Mouse (Mus musculus): ENCODE measurements around the gene Serpinb9d. TPM values are rescaled to one million over a fixed set of nuclear protein-coding genes. Genes with fewer than 3 reads are reported as not detected.
"Not testable (repeated sequence)": the region's sequence is repeated elsewhere in the genome, so short reads cannot be mapped to it uniquely, and the experiment has no call there.

The Serpinb9d gene
- not detected in 2 replicates for polyA plus RNA-seq (2015; fragmentation: Nextera tagmentation; extraction: Ambion mirVana)

DNA sequence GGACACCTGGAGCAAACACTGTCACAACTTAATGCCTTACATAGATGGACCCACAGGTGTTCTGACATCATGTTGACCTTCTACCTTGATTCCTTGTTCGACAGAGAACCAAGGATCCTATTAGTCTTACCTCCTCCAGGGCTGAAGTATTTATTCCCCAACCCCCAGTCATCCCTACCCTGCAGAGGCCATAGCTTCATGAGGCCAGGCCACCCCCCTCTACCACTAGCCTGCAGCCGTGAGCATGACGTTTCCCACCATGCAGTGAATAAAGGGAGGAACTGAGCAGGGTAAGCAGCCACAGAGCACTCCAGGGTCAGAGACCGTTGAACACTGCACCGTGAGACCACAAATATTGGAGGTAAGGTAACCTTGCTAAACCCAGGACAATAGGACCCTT lies at the start of gene Serpinb9d:
Serpinb9d (plus strand) TSS at position 301 of the 400 bp plus-strand sequence.
- no peak for ATAC-seq (ENCODE audit: insufficient number of reproducible peaks, insufficient read depth, low FRiP score, low TSS enrichment, low read depth)
- Histone ChIP-seq H3K27me3 (no peaks in the 10 kb centered on the region), H3K4me2 (no peak within 1 kb of the TSS), H3K9ac (no peak within 1 kb of the TSS), H3K4me1 (no peaks in the 10 kb centered on the region), H3K4me3 (no peak within 1 kb of the TSS), H3K36me3 (no peaks in the 10 kb centered on the region), H3K27ac (no peak within 1 kb of the TSS), H3K9me3 (no peaks in the 10 kb centered on the region)
- 81% methylated on average over 5 of the region's 5 CpGs for WGBS

DNA sequence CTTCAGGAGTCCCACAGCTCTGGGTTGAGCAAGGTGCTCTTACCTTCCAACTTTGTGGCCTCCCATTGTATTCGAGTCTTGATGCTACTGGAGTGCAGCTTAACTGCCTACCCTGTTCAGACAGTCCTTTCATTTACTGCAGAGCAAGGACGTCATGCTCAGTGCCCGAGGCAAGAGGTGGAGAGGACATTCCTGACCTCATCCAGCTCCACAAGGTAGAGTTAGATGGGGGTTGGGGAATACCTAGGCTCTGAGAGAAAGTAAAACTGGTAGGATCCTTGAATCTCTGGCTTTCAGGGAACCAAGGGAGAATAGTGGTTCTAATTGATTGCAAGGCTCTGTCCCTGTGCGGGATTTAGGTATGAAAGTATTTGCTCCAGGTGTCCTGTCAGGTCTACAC lies 33.1 kb upstream of the Serpinb9d start, which contains the start of gene Serpinb9c:
Serpinb9c (minus strand) TSS at position 101 of the 400 bp plus-strand sequence.
- no peak within 1 kb of the TSS for H3K4me3 ChIP-seq
- H3K27ac ChIP-seq, result no peak within 1 kb of the TSS
- H3K4me1 ChIP-seq, result no peaks in the 10 kb centered on the region
- H3K27me3 ChIP-seq, result no peaks in the 10 kb centered on the region
- H3K36me3 ChIP-seq, result no peaks in the 10 kb centered on the region
- no peak within 1 kb of the TSS for H3K9ac ChIP-seq
- H3K4me2 ChIP-seq, result no peak within 1 kb of the TSS
- no peaks in the 10 kb centered on the region for H3K9me3 ChIP-seq
- ATAC-seq (ENCODE audit: insufficient number of reproducible peaks, insufficient read depth, low FRiP score, low TSS enrichment, low read depth), result no peak
- WGBS, result 62% methylated on average over 4 of the region's 4 CpGs

DNA sequence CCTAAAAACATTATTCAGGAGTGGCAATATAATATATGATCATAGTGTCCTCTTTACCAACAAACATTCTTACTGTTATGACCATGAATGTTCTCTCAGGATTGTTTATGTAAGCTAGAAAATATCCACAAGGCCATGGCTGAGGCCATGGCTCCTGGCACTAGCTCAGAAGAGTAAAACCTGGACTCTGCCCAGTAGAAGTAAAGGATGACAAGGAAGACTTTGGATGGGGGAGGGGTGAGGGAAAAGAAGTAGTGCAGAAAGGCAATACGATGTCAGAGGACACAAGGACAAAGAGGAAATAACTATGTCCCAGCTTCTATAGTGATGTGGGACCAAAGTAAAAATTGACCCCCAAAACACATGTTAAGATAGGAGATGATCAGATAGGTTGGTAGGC lies 2.3 kb upstream of the Serpinb9d start:
- H3K27ac ChIP-seq; H3K36me3 ChIP-seq; ATAC-seq (ENCODE audit: insufficient number of reproducible peaks, insufficient read depth, low FRiP score, low TSS enrichment, low read depth); H3K27me3 ChIP-seq; H3K4me3 ChIP-seq; H3K4me2 ChIP-seq; H3K9ac ChIP-seq; H3K9me3 ChIP-seq; H3K4me1 ChIP-seq: not testable (repeated sequence)
- WGBS, result 86% methylated on average over 1 of the region's 1 CpGs

DNA sequence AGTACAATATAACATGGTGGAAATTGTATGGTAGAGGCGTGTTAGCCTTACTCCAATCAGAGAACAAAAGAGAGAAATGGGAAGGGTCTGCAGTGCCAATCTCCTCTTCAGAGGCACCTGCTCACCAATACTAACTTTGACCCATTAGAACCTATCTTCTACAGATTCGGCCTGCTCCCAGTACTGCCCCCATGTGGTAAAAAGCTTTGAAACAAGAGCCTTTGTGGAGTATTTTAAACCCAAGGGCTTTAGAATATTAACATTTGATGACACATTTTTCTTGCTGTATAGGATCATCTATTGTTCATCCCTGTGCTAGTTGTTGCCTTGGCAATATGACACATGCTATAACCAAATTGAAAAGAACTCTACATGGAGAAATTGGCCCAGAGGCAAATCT lies 7.0 kb downstream of the Serpinb9d start:
- Histone ChIP-seq H3K36me3 (no peaks in the 10 kb centered on the region), H3K9ac (no peak overlapping the region), H3K9me3 (no peaks in the 10 kb centered on the region), H3K4me2 (no peak overlapping the region), H3K27ac (no peak overlapping the region), H3K4me1 (no peaks in the 10 kb centered on the region), H3K27me3 (no peaks in the 10 kb centered on the region), H3K4me3 (no peak overlapping the region)
- 59% methylated on average over 2 of the region's 2 CpGs for WGBS
- no peak for ATAC-seq (ENCODE audit: insufficient number of reproducible peaks, insufficient read depth, low FRiP score, low TSS enrichment, low read depth)

DNA sequence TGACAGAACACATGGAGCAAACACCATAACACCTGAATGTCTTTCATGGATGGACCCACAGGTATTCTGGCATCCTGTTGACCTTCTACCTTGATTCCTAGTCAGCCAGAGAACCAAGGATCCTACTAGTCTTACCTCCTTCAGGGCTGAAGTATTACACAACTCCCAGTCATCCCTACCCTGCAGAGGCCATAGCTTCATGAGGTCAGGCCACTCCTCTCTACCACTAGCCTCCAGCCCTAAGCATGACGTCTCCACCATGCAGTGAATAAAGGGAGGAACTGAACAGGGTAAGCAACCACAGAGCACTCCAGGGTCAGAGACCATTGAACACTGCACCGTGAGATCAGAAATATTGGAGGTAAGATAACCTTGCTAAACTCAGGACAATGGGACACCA lies 56.6 kb downstream of the Serpinb9d start, which contains the start of gene Serpinb9e:
Serpinb9e (plus strand) TSS at position 301 of the 400 bp plus-strand sequence.
- 80% methylated on average over 2 of the region's 2 CpGs for WGBS
- not testable (repeated sequence) for H3K36me3 ChIP-seq; H3K27ac ChIP-seq; H3K4me1 ChIP-seq; H3K9ac ChIP-seq; H3K4me3 ChIP-seq; H3K9me3 ChIP-seq; H3K27me3 ChIP-seq; ATAC-seq (ENCODE audit: insufficient number of reproducible peaks, insufficient read depth, low FRiP score, low TSS enrichment, low read depth); H3K4me2 ChIP-seq

Other genes with a start within 250 kb of the Serpinb9d start
- gene Serpinb6b, start 227.8 kb upstream of the Serpinb9d start, polyA plus RNA-seq (2015; fragmentation: Nextera tagmentation; extraction: Ambion mirVana), result 1.3 and 2.1 TPM in 2 replicates
- 3.0 TPM in 2 replicates for gene Serpinb9, start 189.7 kb upstream of the Serpinb9d start, polyA plus RNA-seq (2015; fragmentation: Nextera tagmentation; extraction: Ambion mirVana)
- 0.12 TPM in 1 of 2 replicates, not detected in the other for gene Serpinb9b, start 165.5 kb upstream of the Serpinb9d start, polyA plus RNA-seq (2015; fragmentation: Nextera tagmentation; extraction: Ambion mirVana)
- gene Serpinb1b, start 114.4 kb upstream of the Serpinb9d start, polyA plus RNA-seq (2015; fragmentation: Nextera tagmentation; extraction: Ambion mirVana), result 0.96 and 2.3 TPM in 2 replicates
- gene Serpinb9c, start 33.2 kb upstream of the Serpinb9d start, polyA plus RNA-seq (2015; fragmentation: Nextera tagmentation; extraction: Ambion mirVana), result not detected in 2 replicates
- gene Serpinb9e, start 56.7 kb downstream of the Serpinb9d start, polyA plus RNA-seq (2015; fragmentation: Nextera tagmentation; extraction: Ambion mirVana), result not detected in 2 replicates
- gene Serpinb9f, start 131.1 kb downstream of the Serpinb9d start, polyA plus RNA-seq (2015; fragmentation: Nextera tagmentation; extraction: Ambion mirVana), result not detected in 2 replicates
- gene Gm11397, start 202.8 kb downstream of the Serpinb9d start, polyA plus RNA-seq (2015; fragmentation: Nextera tagmentation; extraction: Ambion mirVana), result not detected in 2 replicates